Mouse (Mus musculus): Measurements from ENCODE around the gene Cyp4x1.

Cyp4x1 gene

DNA sequence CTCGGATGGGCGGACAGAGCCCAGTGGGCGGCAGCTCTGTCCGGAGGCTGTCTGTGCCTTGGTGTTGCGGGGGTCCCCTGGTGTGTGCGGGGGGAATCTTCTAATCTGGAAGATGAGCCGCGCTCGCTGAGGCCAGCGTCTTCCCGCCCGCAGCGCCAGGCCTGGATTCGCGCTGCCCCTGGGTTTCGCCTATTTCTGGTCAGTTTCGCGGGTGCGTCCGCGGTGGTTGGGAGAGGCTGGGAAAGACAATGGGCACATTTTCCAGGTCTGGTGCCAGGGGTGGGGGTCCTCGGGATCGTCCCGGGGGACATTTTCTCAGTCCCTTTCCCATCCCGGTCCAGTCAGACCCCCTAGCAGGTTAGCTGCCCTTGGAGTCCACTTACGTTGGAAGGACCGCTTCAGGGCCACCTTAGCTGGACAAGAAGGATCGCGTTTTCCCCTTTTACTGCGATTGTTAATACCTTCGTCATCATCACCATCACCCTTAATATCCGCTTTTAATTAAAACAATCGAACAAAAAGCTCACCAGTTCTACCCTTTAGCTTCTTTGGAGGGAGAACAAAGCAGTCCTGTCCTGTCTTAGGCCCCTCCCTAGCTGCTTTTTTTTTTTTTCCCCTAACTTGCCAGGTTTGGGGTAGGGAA, 76.3 kb downstream of the Cyp4x1 start:
- no peak for DNase-seq (ENCODE audit: low read depth, low spot score)

DNA sequence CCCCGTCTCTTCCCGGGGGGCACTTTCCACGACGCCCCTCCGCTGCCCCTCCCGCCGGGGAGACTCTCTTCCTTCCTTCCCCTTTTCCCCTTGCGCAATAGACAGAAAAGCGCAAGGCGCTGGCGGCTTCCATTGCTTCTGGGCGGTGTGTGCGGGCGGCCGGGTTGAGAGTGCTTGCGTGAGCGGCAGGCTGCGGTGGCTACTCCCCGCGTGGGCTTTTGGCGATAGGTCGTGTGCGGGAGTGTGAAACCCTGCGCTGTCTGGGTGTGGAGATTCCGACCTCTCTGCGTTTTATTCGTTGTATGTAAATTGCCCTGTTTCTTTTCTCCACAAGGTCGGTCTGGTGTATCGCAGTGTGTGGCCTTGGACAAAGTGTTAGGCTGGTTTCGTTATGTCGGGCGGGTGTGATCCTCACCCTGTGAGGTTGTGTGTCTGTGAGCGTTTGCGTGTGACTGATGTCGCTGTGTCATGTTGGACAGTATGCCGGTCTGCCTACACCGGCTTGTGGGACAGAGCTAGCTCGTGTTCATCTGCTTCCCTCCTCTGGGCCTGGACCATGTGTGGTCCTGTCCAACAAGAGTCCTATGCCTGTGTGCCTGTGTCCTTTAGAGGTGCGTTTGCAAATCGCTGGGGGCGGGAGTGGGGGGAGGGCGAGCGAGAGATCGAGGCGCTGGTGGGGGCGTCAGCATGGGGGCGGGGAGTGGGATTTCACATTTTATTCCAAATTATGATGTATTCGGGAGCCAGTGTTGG, 77.0 kb downstream of the Cyp4x1 start:
- DNase-seq (ENCODE audit: low read depth, low spot score), result no peak

DNA sequence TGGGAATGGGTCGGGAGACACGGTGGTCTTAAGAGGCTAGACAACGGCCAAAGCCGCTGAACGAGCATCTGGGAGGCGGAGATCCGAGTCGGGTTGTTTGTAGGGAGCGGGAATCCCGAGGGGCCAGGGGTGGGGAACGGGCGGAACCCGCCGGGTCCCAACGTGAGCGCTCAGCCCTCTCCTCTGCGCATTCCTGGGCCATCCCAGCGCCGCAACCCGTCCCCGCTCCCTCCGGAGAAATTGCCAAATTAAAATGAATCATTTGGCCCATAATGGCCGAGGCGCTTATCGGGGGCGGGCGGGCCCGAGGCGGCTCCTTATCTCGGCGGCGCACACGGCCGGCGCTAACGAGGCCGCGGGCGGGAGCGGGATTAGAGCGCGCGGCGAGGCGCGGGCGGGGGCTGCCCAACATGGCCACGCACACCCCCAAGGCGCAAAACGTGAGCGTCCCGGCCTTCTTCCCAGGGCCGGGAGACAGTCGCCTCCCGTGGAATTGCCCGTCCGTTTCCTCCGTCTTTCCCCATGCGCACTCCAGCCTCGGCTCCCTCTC, 77.6 kb downstream of the Cyp4x1 start, which contains the start of gene Tal1:
TSS of gene Tal1 (plus strand) at position 56 of the 550 bp plus-strand sequence.
- no peak for DNase-seq (ENCODE audit: low read depth, low spot score)

Measured in WW6 (cell line).